Mouse (Mus musculus) small intestine, adult 2 months (tissue): ENCODE measurements around the gene Sept9. TPM values are rescaled to one million over a fixed set of nuclear protein-coding genes. Genes with fewer than 3 reads are reported as not detected.

Experiments
- H3K27ac ChIP-seq: fragments of 200-500 bp; 2 replicates; pipeline ENCODE4 v1.5.1; 2012; ENCODE audit warnings: low read depth, low read length, control low read depth, inconsistent platforms; ENCODE audit not compliant: insufficient read depth
- H3K27me3 ChIP-seq: fragments of 200-500 bp; 2 replicates; pipeline ENCODE4 v1.6.1; 2012; ENCODE audit warnings: mild to moderate bottlenecking, moderate library complexity, low read length, inconsistent platforms; ENCODE audit not compliant: control insufficient read depth, insufficient read depth
- H3K36me3 ChIP-seq: fragments of 200-500 bp; 2 replicates; pipeline ENCODE4 v1.6.1; 2012; ENCODE audit warnings: mild to moderate bottlenecking, low read length, control low read depth, inconsistent platforms; ENCODE audit not compliant: control insufficient read depth, insufficient read depth
- H3K4me1 ChIP-seq: fragments of 200-500 bp; 2 replicates; pipeline ENCODE4 v1.6.1; 2012; ENCODE audit warnings: low read length, inconsistent platforms, mixed read lengths; ENCODE audit not compliant: control insufficient read depth, insufficient read depth, insufficient read length
- H3K4me3 ChIP-seq: fragments of 200-500 bp; 2 replicates; pipeline ENCODE4 v1.5.1; 2012; ENCODE audit warnings: low read depth, mild to moderate bottlenecking, control low read depth, inconsistent platforms, low read length, moderate library complexity
- CTCF ChIP-seq: fragments of 200-500 bp; IDR thresholded peaks from 2 replicates; pipeline ENCODE4 v1.5.1; 2012; ENCODE audit warnings: low read depth, mild to moderate bottlenecking, control low read depth, inconsistent platforms, low read length, moderate library complexity, mixed read lengths; ENCODE audit not compliant: insufficient replicate concordance, insufficient read length; ENCODE audit errors: extremely low read depth
- POLR2A ChIP-seq: fragments of 200-500 bp; IDR thresholded peaks from 2 replicates; pipeline ENCODE4 v1.6.1; 2012; ENCODE audit warnings: low read depth, mild to moderate bottlenecking, control low read depth, inconsistent platforms, low read length, moderate library complexity
- WGBS: fragments of 180-500 bp; shearing (Covaris S2); methylation state at CpG from one replicate; pipeline ENCODE4 v1.1.7; 2018; 5-methylcytosine and 5-hydroxymethylcytosine counted together
- polyA plus RNA-seq: library from polyadenylated mRNA; depleted of rRNA; stranded (reverse); fragments of >200 nt; gene quantifications from 2 replicates; pipeline ENCODE4 v1.2.3, GENCODE M21; 2012

The Sept9 gene
- polyA plus RNA-seq, 1 experiment, result 31.0 TPM

DNA sequence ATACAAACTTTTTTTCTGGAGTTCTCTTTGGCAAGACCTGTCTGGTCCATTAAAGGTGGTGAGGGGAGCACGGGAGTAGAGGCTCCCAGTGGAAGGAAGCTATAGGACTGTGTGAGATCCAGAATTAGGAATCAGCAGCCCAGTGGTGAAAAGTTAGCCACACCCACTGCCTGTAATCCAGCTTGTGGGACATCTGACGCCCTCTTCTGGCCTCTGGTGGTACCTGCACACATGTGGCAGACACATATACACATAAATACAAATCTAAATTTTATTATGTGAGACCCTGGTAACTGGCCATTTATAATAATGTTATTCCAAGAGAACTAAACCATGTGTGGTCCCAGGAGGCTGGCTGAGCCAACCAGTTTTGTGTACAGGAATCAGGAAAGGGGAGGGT, 162.8 kb downstream of the Sept9 start:
- WGBS, result 95% methylated on average over 2 of the region's 2 CpGs

GRCm38 (mm10) chr11:117363918-117364317, 164.5 kb downstream of the Sept9 start:
- WGBS, result 54% methylated on average over 3 of the region's 3 CpGs
- no peak overlapping the region for H3K4me3 ChIP-seq
- no peaks in the 10 kb centered on the region for H3K4me1 ChIP-seq
- peaks cover 31% of the 10 kb centered on the region for H3K36me3 ChIP-seq
- TF ChIP-seq POLR2A, result no peak
- TF ChIP-seq CTCF, result no peak
- no peaks in the 10 kb centered on the region for H3K27me3 ChIP-seq
- H3K27ac ChIP-seq, result no peak overlapping the region

More for the DNA sequence above, 162.8 kb downstream of the Sept9 start:
- H3K4me3 ChIP-seq, result no peak overlapping the region
- TF ChIP-seq CTCF, result peak; percentile 14; the same call in 1 of the 2 replicates
- no peak for TF ChIP-seq POLR2A
- no peaks in the 10 kb centered on the region for H3K27me3 ChIP-seq
- peaks cover 42% of the 10 kb centered on the region for H3K36me3 ChIP-seq
- H3K27ac ChIP-seq, result no peak overlapping the region
- H3K4me1 ChIP-seq, result no peaks in the 10 kb centered on the region

DNA sequence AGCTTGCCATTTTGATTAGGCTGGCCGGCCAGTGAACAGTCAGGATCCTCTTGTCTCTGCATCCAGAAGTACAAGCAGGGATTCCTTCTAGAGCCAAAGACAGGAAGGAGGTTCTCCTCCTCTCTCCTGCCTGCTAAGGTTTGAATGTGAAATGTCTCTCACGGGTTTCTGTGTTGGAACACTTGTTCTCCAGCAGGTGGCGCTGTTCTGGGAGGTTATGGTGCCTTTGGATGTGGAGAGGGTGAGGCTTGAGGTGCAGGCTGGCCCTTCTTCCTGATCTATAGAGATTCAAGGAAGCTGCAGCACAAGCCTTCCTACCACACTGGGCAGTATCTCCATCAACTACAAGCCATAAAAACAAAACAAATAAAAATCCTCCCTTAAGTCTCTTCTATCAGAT, 167.0 kb downstream of the Sept9 start:
- no peaks in the 10 kb centered on the region for H3K27me3 ChIP-seq
- no peak for TF ChIP-seq POLR2A
- TF ChIP-seq CTCF, result peak; percentile 75; the same call in 1 of the 2 replicates
- H3K36me3 ChIP-seq, result peaks cover 12% of the 10 kb centered on the region
- 24% methylated on average over 3 of the region's 3 CpGs for WGBS
- no peaks in the 10 kb centered on the region for H3K4me1 ChIP-seq
- H3K27ac ChIP-seq, result no peak overlapping the region
- no peak overlapping the region for H3K4me3 ChIP-seq

DNA sequence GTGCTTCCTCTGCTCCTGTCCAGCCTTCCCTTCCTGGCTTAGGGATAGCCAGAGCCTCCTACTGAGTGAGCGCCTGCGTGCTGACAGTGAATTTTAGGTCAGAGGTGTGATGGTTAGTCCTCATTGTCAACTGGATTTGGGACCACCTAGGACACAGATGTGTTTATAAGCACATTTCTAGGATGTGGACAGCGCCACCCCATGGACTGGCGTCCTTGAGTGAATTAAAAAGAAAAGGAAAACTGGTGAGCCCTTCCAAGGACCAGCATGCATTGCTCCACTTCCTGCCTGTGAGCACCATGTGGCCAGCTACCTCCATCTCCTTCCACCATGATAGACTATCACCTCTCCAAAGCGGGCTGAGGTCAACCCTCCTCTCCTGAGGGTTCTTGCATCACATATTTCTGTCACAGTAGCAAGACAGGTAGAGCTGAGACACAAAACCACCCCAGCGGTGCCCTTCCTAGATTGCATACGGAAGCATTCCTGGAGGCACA, 167.4 kb downstream of the Sept9 start:
- TF ChIP-seq POLR2A, result no peak

DNA sequence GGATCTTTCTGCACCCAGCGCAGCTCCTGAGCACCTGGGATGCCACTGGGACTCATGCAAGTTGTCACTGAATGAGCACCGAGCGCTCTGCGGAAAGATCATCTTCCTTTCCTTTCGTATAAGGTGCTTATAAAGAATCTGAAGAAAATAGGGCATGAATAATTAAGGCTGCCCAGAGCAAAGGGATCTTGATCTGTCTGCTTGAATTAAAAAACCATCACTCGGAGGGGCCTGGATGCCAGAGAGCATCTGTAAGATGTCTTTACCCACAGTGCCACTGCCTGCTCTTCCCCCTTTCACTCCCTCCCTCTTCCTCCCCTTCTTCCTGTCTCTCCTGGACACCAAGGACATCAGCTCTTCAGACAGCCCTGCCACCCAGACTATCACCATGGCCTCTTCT, 168.5 kb downstream of the Sept9 start:
- H3K4me1 ChIP-seq, result no peaks in the 10 kb centered on the region
- H3K4me3 ChIP-seq, result no peak overlapping the region
- 93% methylated on average over 6 of the region's 6 CpGs for WGBS
- TF ChIP-seq CTCF (no peak), POLR2A (no peak)
- H3K27me3 ChIP-seq, result no peaks in the 10 kb centered on the region
- H3K36me3 ChIP-seq, result no peaks in the 10 kb centered on the region
- H3K27ac ChIP-seq, result no peak overlapping the region

More for the DNA sequence above, 167.4 kb downstream of the Sept9 start:
- Histone ChIP-seq H3K4me3 (no peak overlapping the region), H3K27me3 (no peaks in the 10 kb centered on the region), H3K4me1 (no peaks in the 10 kb centered on the region), H3K27ac (no peak overlapping the region), H3K36me3 (peaks cover 7% of the 10 kb centered on the region)
- WGBS, result 80% methylated on average over 7 of the region's 7 CpGs

- Histone ChIP-seq H3K4me1 (no peaks in the 10 kb centered on the region), H3K27me3 (no peaks in the 10 kb centered on the region), H3K36me3 (no peaks in the 10 kb centered on the region), H3K4me3 (no peak overlapping the region), H3K27ac (no peak overlapping the region)
- WGBS, result 92% methylated on average over 4 of the region's 5 CpGs
- TF ChIP-seq POLR2A (no peak), CTCF (no peak)
Observed at GRCm38 (mm10) chr11:117369347-117369746, 169.9 kb downstream of the Sept9 start.

- no peak overlapping the region for H3K4me3 ChIP-seq
- no peaks in the 10 kb centered on the region for H3K27me3 ChIP-seq
- no peak for TF ChIP-seq POLR2A
- no peak for TF ChIP-seq CTCF
- no peak overlapping the region for H3K27ac ChIP-seq
- no peaks in the 10 kb centered on the region for H3K36me3 ChIP-seq
- WGBS, result 46% methylated on average over 5 of the region's 5 CpGs
- H3K4me1 ChIP-seq, result no peaks in the 10 kb centered on the region
Observed at GRCm38 (mm10) chr11:117370262-117370850, 170.9 kb downstream of the Sept9 start.
